Mouse (Mus musculus) liver, adult 2 months (tissue): ENCODE data around the gene Sp3. TPM values are rescaled to one million over a fixed set of nuclear protein-coding genes. Genes with fewer than 3 reads are reported as not detected.

Experiments
- DNase-seq: peaks from one replicate; pipeline ENCODE4 v3.0.0-alpha.2; 2011; ENCODE audit warnings: low read depth, low spot score; ENCODE audit errors: extremely low read depth
- H3K27ac ChIP-seq: fragments of 200-500 bp; replicated peaks from 2 replicates; pipeline ENCODE4 v1.5.1; 2012; ENCODE audit warnings: low read depth, mild to moderate bottlenecking, control low read depth, inconsistent platforms, low read length; ENCODE audit not compliant: insufficient read depth
- H3K27me3 ChIP-seq: fragments of 200-500 bp; 2 replicates; pipeline ENCODE4 v1.6.1; 2012; ENCODE audit warnings: mild to moderate bottlenecking, moderate library complexity, low read length, inconsistent platforms; ENCODE audit not compliant: control insufficient read depth, insufficient read depth
- H3K36me3 ChIP-seq: fragments of 200-500 bp; 2 replicates; pipeline ENCODE4 v1.6.1; 2012; ENCODE audit warnings: low read length, inconsistent platforms; ENCODE audit not compliant: control insufficient read depth, insufficient read depth
- H3K4me1 ChIP-seq: fragments of 200-500 bp; 2 replicates; pipeline ENCODE4 v1.6.1; 2011; ENCODE audit warnings: low read length; ENCODE audit not compliant: control insufficient read depth, insufficient read depth
- H3K4me3 ChIP-seq: fragments of 200-500 bp; 2 replicates; pipeline ENCODE4 v1.5.1; 2011; ENCODE audit warnings: low read depth, mild to moderate bottlenecking, control low read depth, low read length, moderate library complexity; ENCODE audit not compliant: insufficient read depth
- H3K79me2 ChIP-seq: fragments of 200-500 bp; 2 replicates; pipeline ENCODE4 v1.6.1; 2012; ENCODE audit warnings: inconsistent platforms, mild to moderate bottlenecking, low read length, moderate library complexity; ENCODE audit not compliant: control insufficient read depth, insufficient read depth
- H3K9ac ChIP-seq: fragments of 200-500 bp; 2 replicates; pipeline ENCODE4 v1.6.1; 2012; ENCODE audit warnings: low read depth, mild to moderate bottlenecking, control low read depth, inconsistent platforms, low read length
- CTCF ChIP-seq: fragments of 200-500 bp; IDR thresholded peaks from 2 replicates; pipeline ENCODE4 v1.5.1; 2011; ENCODE audit warnings: low read depth, low read length, control low read depth
- POLR2A ChIP-seq: fragments of 200-500 bp; IDR thresholded peaks from 2 replicates; pipeline ENCODE4 v1.6.1; 2011; ENCODE audit warnings: low read length, control low read depth; ENCODE audit not compliant: insufficient read depth; ENCODE audit errors: extremely low read depth
- WGBS: fragments of 180-500 bp; shearing (Covaris S2); methylation state at CpG from one replicate; pipeline ENCODE4 v1.1.7; 2018; 5-methylcytosine and 5-hydroxymethylcytosine counted together
- polyA plus RNA-seq: library from polyadenylated mRNA; depleted of rRNA; stranded (reverse); fragments of >200 nt; gene quantifications from 2 replicates; pipeline ENCODE4 v1.2.3, GENCODE M21; 2012; rRNA removed
- total RNA-seq: library from RNA; depleted of rRNA; stranded (reverse); fragments of >200 nt; gene quantifications from 2 replicates; pipeline ENCODE4 v1.2.3, GENCODE M21; 2014; rRNA removed

The Sp3 gene
- total and polyA plus RNA-seq, 2 experiments, result 9.0 to 55.1 TPM

GRCm38 (mm10) chr2:72898782-72899305 is 81.4 kb downstream of the Sp3 start:
- TF ChIP-seq CTCF (no peak), POLR2A (no peak)
- no peaks in the 10 kb centered on the region for H3K79me2 ChIP-seq
- no peaks in the 10 kb centered on the region for H3K4me1 ChIP-seq
- no peak for DNase-seq
- H3K27me3 ChIP-seq, result no peaks in the 10 kb centered on the region
- H3K36me3 ChIP-seq, result no peaks in the 10 kb centered on the region
- no peak overlapping the region for H3K4me3 ChIP-seq
- 91% methylated on average over 2 of the region's 2 CpGs for WGBS
- no peak overlapping the region for H3K9ac ChIP-seq
- no peak overlapping the region for H3K27ac ChIP-seq

GRCm38 (mm10) chr2:72898094-72898781 is 82.0 kb downstream of the Sp3 start:
- no peak overlapping the region for H3K4me3 ChIP-seq
- no peak for DNase-seq
- H3K36me3 ChIP-seq, result no peaks in the 10 kb centered on the region
- no peak for TF ChIP-seq CTCF
- TF ChIP-seq POLR2A, result no peak
- H3K9ac ChIP-seq, result no peak overlapping the region
- 68% methylated on average over 3 of the region's 3 CpGs for WGBS
- no peaks in the 10 kb centered on the region for H3K27me3 ChIP-seq
- no peaks in the 10 kb centered on the region for H3K4me1 ChIP-seq
- no peaks in the 10 kb centered on the region for H3K79me2 ChIP-seq
- H3K27ac ChIP-seq, result no peak overlapping the region

DNA sequence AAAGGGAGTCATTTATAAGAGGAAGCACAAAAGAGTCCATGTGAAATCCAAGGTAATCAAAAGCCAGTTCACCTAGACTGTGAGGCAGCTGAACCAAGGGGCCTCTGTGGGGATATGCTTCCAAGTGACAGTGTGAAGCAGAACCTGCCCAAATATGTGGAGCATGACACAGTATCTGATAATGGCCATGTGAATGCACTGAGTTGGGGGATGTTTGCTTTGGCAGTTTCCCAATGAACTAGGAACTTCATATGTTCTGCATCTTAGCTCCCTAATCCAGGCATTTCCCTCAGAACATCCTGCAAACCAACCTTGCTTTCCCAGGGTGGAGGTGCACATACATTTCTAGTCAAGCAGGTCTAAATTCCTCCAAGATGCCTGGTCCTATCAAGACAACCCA is 90.4 kb downstream of the Sp3 start:
- TF ChIP-seq POLR2A, result no peak
- TF ChIP-seq CTCF, result no peak
- Histone ChIP-seq H3K79me2 (no peaks in the 10 kb centered on the region), H3K27ac (no peak overlapping the region), H3K36me3 (no peaks in the 10 kb centered on the region), H3K9ac (no peak overlapping the region), H3K4me1 (peaks cover 27% of the 10 kb centered on the region), H3K4me3 (no peak overlapping the region), H3K27me3 (no peaks in the 10 kb centered on the region)
- no peak for DNase-seq

Other genes with a start within 250 kb of the Sp3 start
- gene Gm11084, start 6.3 kb upstream of the Sp3 start, total RNA-seq, result not detected in 2 replicates
- gene Gm11084, start 6.3 kb upstream of the Sp3 start, polyA plus RNA-seq, result not detected in 2 replicates
- 23.9 and 32.2 TPM in 2 replicates for gene Ola1, start 238.5 kb upstream of the Sp3 start, total RNA-seq
- 3.9 and 5.5 TPM in 2 replicates for gene Ola1, start 238.5 kb upstream of the Sp3 start, polyA plus RNA-seq